Mouse (Mus musculus): ENCODE results near the gene Ubxn2a.
A peak's percentile ranks its signal among the peaks of the same experiment; 100 is the strongest.

The Ubxn2a gene

GRCm38 (mm10) chr12:4879048-4879447 lies 28.5 kb downstream of the Ubxn2a start:
- no peak for DNase-seq (ENCODE audit: inconsistent ontology term)

DNA sequence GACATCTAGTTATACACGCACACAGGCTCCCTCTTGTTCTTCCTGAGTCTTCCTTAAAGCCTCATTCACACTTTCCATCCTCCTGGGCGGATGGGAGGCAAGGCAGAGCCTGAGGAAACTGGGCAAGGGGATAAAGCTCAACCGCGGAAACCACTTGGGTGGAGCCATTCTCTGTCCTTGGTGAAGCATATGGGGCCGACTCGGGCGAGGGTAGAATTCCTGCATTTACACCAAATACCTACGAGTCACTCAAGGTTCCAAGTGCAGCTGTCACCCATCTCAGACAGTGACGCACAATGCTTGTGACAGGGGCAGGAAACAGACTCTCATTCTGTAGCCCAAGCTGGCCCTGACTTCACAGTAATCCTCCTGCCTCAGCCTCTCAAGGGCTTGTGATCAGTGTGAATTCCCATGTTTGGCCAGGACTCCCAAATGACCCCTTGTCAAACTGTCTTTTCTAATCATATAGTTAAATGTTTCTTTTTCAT lies 29.2 kb downstream of the Ubxn2a start:
- no peak for DNase-seq (ENCODE audit: inconsistent ontology term)

GRCm38 (mm10) chr12:4875623-4876022 lies 31.9 kb downstream of the Ubxn2a start:
- no peak for DNase-seq (ENCODE audit: inconsistent ontology term)

- DNase-seq (ENCODE audit: inconsistent ontology term) = peak; percentile 78
Measured at GRCm38 (mm10) chr12:4874161-4874927, 33.2 kb downstream of the Ubxn2a start, which contains the start of gene Mfsd2b. TSS of gene Mfsd2b (minus strand) at chr12:4874359.

DNA sequence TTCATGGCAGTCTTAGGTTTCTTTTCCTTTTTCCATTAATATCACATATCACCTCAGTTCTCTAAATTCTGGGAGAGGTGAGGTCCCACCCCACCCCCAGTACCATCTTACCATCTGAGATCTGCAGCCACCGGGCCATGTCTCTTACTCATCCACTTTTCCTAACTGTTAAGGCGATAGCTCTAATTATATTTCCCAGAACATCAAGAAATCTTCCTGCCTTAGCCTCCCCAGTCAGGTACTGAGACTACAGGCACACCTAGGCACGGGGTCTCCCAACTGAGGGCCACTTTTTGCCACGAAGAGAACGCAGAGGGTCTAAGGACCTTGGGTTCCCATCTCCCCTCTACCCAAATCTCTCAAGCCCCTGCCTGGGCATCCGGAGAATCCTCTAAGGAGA lies 34.0 kb downstream of the Ubxn2a start:
- no peak for DNase-seq (ENCODE audit: inconsistent ontology term)

GRCm38 (mm10) chr12:4872983-4873477 lies 34.5 kb downstream of the Ubxn2a start:
- DNase-seq (ENCODE audit: inconsistent ontology term) = no peak

- DNase-seq (ENCODE audit: inconsistent ontology term) = no peak
Measured at GRCm38 (mm10) chr12:4872273-4872672, 35.2 kb downstream of the Ubxn2a start.

DNA sequence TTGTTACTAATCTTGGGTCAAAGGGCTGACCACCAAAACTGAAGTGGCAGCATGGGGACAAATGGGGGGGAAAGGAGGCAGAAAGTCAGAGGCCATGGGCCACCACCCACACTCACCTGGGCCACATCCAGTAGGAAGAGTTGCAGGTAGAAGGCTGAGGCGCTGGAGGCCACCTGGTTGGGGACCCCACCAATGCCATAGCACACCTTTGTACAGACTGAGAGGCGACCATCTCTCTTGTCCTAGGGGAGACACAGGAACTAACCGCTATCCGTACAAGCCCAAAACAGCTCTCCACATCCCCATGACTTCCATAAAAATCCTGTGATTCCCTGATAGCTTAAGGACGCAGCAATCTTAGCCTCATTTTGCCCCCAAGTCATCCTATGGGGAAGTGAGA lies 36.2 kb downstream of the Ubxn2a start:
- no peak for DNase-seq (ENCODE audit: inconsistent ontology term)

GRCm38 (mm10) chr12:4868924-4869323 lies 38.6 kb downstream of the Ubxn2a start:
- DNase-seq (ENCODE audit: inconsistent ontology term) = no peak

- DNase-seq (ENCODE audit: inconsistent ontology term) = no peak
Measured at GRCm38 (mm10) chr12:4864338-4864690, 43.2 kb downstream of the Ubxn2a start.

- DNase-seq (ENCODE audit: inconsistent ontology term) = peak; percentile 78
Measured at GRCm38 (mm10) chr12:4863654-4864337, 43.7 kb downstream of the Ubxn2a start.

DNA sequence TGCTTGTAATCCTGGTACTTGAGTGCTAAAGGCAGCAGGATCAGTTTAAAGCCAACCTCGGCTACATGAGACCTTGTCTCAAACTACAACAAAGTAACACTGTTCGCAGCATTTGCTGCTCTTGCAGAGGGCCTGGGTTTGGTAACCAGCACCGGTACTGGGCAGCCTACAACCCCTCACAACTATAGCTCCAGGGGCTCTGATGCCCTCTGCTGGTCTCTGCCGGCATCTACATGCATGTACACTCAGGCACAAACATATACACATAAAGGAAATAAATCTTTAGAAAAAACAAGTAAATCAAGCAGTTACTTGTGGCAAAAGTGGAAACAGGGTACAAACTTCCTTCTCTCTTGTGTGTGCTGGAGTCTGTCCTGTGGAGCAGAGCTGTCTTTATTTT lies 44.8 kb downstream of the Ubxn2a start:
- no peak for DNase-seq (ENCODE audit: inconsistent ontology term)

- no peak for DNase-seq (ENCODE audit: inconsistent ontology term)
Measured at GRCm38 (mm10) chr12:4859241-4859914, 48.1 kb downstream of the Ubxn2a start.

GRCm38 (mm10) chr12:4856834-4857233 lies 50.7 kb downstream of the Ubxn2a start:
- DNase-seq (ENCODE audit: inconsistent ontology term) = no peak

DNA sequence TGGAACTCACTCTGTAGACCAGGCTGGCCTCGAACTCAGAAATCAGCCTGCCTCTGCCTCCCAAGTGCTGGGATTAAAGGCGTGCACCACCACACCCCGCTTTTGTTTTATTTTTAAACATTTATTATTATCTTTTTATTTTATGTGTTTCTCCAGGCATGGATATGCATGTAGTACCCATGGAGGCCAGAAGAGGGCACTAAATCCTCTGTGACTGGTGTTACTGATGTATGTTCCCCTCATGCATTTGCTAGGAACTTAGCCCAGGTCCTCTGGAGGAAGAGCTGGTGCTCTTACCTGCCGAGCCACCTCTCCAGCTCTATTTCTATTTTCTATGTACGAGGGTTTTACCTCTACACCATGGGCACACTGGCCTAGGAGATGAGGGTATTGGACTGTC lies 51.3 kb downstream of the Ubxn2a start:
- DNase-seq (ENCODE audit: inconsistent ontology term) = no peak

GRCm38 (mm10) chr12:4843741-4844140 lies 63.8 kb downstream of the Ubxn2a start:
- no peak for DNase-seq (ENCODE audit: inconsistent ontology term)

GRCm38 (mm10) chr12:4842890-4843597 lies 64.5 kb downstream of the Ubxn2a start, which contains the start of gene Wdcp:
TSS of gene Wdcp (plus strand) at chr12:4843303.
- DNase-seq (ENCODE audit: inconsistent ontology term) = peak; percentile 97

- DNase-seq (ENCODE audit: inconsistent ontology term) = no peak
Measured at GRCm38 (mm10) chr12:4842456-4842855, 65.0 kb downstream of the Ubxn2a start.

DNA sequence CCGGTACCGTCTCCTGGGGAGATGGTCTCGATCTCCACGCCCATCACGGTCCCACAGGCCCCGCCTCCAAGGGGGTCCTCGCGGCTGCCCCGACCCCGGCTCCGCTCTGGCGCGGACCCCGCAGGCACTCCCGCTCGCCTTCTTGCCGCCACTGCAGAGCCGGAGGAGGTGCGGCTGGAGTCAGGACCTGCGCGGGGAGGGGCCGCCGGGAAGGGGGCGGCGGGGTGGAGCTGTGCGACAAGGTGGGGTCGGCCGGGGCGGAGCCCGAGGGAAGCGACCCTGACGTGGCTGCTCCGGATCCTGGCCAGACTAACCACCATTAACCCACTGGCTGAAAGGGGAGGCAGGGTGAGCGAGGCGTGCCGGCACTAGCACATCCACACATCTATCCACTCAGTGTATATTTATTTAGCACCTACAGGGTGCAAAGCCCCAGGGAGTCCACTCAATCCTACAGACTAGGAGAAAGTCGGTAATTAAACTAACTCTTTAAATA lies 66.1 kb downstream of the Ubxn2a start, which contains the start of gene Fkbp1b:
Fkbp1b (minus strand) TSS at position 200 of the 496 bp plus-strand sequence.
- peak; percentile 83 for DNase-seq (ENCODE audit: inconsistent ontology term)

- peak; percentile 4 for DNase-seq (ENCODE audit: inconsistent ontology term)
Measured at GRCm38 (mm10) chr12:4840741-4841140, 66.8 kb downstream of the Ubxn2a start.

- no peak for DNase-seq (ENCODE audit: inconsistent ontology term)
Measured at GRCm38 (mm10) chr12:4840010-4840409, 67.5 kb downstream of the Ubxn2a start.
